Mouse (Mus musculus): Measurements from ENCODE around the gene Fam107b.

GRCm38 (mm10) chr2:3636771-3637170 lies 66.5 kb downstream of the Fam107b start:
- TF ChIP-seq CTCF (IDR thresholded peaks at IDR 0.05) (no peak), EP300 (IDR thresholded peaks at IDR 0.05) (no peak)

Measured in lung, postnatal 0 days (tissue).